Mouse (Mus musculus) layer of hippocampus, adult 8-10 months (tissue): Measurements from ENCODE around the gene Tnfsf11. TPM values are rescaled to one million over a fixed set of nuclear protein-coding genes. Genes with fewer than 3 reads are reported as not detected.

Source experiments
- DNase-seq, 2 experiments: peaks; one replicate each; pipeline ENCODE4 v3.0.0; 2022; ENCODE audit warnings: low spot score in 2 of 2
- total RNA-seq, 4 experiments: library from RNA; stranded (reverse); gene quantifications; 2 replicates each; pipeline ENCODE4 v1.2.4; 2022

Gene Tnfsf11
- under 1 TPM in 1 of 4 experiments, not detected in 3; 0.66 TPM for total RNA-seq

DNA sequence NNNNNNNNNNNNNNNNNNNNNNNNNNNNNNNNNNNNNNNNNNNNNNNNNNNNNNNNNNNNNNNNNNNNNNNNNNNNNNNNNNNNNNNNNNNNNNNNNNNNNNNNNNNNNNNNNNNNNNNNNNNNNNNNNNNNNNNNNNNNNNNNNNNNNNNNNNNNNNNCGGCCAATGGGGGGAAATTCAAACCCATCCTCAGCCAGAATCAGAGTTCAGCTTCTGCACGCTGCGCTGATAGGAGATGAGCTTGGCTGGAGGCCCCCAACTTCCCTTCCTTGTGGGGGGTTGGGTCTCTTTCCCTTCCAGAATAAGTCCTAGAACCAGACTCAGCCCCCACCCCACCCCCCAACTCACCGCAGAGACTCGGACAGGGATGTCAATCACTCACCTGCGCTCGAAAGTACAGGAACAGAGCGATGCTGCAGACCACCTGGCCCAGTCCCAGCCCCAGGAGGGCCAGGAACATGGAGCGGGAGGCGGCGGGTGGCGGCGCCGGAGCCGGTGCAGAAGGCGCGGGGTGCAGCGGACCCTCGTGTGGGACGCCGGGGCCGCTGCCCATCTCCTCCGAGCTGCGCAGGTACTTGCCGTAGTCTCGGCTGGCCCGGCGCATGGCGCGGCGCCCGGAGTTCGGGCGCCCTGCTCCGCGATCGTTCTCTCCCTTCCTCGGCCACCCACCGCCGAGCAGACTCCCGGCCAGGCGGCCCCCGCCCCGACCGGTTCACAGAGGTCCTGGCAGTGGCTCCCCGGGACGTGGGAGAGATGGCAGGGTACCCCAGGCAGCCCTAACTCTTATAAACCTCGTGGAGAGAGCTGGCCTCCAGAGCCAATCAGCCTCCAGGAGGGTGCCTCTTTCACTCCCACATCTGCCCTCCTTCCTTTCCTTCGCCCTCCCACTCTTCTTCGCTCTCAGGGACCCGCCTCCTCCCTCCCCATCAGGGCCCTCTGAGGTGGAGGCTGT, at the start of gene Tnfsf11:
Gene Tnfsf11 (minus strand): TSS at position 758 of the 952 bp plus-strand sequence.
- no peak for DNase-seq

DNA sequence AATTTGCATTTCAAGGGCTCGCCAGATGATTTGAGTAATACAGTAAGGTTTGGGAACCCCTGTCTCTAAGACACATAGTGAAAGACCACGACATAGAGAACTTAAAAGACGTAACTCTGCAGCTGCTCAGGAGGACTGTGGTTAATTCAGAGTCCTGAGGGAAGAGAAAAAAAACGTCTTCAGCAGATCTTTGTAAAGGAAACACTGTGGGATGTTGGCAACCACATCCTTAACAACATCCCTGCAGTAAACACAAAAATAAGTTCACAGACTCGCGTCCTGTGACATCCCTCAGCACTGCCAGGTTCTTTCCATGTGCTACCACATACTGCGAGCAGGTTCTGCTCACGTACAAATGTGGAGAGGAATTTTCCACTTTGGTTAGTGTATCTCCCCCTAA, 48.9 kb upstream of the Tnfsf11 start:
- no peak for DNase-seq

DNA sequence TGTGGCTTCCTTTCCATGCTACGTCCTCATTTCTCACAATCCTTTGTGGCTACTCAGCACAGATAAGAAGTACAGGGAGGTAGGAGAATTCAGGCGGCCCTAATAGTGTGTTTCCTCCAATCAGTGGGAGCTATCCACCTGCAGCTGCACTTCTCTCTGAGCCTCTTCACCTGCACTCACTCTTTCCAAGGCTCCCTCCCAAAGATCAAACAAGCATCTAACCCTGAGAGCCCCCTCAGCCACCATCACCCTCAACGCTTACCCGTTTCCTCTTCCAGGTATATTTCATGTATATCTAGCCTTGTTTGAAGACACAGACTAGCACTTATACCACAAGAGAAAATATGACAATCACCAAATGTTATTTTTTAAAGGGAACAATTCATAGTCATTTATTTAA, 47.5 kb upstream of the Tnfsf11 start:
- DNase-seq: no peak

DNA sequence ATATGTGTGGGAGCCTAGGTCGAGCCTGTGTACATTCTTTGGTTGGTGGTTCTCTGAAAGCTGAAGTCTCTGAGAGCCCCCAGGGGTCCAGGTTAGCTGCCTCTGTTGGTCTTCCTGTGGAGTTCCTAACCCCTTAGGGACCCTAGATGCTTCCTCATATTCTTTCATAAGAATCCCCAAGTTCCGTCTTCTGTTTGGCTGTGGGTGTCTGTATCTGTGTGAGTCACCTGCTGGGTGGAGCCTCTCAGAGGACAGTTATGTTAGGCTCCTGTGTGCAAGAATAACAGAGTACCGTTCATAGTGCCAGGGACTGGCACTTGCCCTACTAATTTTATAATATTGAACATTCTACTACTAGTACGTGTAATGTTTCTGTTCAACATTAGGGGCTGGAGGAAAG, 45.0 kb upstream of the Tnfsf11 start:
- DNase-seq: no peak

DNA sequence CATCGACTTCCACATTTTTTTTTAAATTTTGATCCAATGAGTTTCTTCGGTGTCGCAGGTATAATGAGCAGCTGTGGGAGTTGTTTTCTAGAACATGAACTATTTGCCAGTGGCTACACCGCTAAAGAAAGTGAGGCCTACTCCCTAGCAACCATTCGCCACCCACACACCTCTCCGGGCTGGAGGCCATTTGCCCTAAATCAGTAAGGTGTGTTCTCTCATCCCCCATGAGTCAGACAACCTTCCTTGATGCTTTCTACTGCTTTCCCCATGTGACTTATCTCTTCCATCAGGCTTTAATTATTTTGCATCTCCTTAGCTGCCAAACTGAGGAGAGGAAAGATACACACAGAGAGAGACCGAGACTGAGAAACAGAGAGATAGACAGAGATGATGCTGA, 43.7 kb upstream of the Tnfsf11 start:
- no peak for DNase-seq

DNA sequence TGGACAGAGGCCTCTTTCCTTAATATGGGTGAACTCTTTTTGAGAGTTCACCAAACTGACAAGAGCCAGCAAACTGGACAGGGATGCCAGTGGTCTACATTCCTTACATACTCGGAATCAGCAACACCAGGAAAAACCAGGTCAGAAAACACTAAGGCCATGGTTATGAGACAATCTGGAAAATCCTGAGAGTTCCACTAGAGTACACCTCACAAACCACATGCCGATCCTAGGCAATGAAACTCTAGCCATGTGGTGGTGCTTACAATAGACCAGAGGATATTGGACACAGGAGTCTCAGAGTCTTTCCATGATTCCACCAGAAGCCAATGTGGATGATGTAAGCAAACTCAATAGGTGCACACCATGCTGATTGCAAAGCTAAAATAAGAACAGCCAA, 39.9 kb upstream of the Tnfsf11 start:
- DNase-seq: no peak

DNA sequence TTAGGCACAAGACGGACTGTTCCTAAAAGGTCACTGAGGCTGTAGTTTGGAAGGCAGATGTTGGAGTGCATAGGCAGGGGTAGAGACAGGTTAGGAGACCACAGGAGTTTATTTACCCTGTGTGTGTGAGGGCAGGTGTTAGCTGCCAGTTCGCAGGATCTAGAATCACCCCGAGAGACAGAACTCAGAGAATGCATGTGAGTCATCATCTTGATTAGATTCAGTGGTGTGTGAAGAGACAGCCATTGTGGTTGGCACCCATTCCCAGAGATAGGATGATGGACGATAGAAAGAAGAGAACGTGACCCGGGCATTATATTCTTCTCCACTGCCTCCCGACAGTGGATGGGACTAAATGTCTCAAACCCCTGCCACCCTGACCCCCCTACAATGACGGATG, 35.2 kb upstream of the Tnfsf11 start:
- DNase-seq: no peak

DNA sequence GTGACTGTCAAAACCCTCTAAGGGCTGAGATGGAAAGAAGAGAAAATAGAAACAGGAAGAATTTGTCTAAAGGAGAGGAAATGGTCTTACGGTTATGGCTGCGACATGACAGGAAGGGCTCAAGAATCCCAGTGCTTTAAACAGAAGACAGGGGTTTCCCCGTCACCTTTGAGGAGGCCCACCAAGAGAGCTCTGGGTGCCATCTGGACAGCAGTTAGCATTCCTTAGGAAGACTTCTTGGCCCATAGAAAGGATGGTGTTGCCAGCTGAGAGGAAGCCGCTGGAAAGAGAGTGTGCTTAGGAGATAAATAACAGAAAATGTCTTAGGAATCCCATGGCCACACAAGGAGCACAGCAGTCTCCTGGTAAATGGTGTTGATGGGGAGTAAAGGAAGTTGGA, 34.3 kb upstream of the Tnfsf11 start:
- no peak for DNase-seq

DNA sequence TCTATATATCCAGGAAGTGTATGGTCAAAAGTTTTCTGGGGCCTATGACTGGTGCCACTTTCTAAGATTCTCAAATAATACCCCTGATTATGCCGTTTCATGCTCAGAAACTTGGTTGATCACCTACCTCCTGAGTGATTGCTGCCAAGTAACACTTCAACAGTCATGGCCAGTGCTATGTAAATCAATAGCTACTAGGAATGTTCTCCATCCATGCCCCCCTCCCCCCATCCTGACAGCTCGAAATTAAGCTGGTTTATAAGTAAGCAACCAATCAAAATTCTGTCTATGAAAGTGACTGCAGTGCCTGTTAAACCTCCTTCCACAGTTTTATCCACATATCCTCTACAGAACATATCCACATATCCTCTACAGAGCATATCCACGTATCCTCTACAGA, 25.5 kb upstream of the Tnfsf11 start:
- DNase-seq: no peak

DNA sequence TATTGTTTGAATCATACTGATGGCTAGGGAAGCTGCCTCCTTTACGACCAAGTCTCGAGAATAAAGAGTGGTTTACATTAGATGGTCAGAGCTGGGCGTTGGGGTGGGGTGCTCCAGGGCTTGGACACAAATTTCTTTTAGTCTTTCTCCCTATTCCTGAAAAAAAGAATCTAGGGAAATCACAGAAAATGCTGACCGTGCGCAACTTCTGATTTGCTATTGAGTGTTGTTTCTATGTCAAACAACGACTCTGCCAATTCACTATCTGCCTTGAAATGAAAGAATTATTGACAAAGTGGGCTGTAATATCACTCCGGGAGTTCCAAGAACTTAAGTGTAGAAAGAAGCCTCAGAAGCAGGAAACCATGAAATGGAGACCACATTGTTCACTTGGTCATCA, 23.5 kb upstream of the Tnfsf11 start:
- DNase-seq: no peak

DNA sequence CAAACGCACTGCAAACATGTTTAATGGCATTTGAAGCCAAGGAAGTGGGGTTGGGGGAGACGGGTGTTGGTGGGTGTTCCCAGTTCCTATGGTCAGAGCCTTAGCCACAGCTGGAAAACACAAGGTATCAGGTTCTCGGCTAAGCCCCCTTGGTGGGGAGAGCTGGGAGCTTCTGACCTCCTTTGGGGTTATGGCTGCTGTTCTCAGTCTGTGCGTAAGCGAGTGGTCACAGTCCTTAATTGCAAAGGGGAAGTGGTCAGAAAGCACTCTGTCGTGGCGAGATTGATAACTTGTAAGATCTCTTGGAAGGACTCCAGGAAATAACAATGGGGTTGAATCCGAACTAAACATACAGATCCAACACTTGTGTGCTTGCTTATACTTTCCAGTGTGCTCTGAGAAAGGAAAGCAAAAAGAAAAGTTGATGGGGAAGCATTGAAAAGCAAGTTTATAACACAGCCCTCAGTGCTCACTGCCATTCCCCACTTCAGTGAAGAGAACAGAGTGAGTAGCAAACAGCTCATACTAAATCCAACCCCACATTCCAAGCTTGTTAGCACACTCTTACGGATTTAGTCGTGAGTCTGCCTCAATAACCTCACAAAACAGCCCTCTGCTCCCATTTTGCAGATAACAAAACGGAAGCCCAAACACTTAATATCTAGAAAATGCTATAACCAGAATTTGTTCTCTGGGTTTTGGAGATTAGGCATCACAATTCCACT, 22.9 kb upstream of the Tnfsf11 start:
- no peak for DNase-seq

DNA sequence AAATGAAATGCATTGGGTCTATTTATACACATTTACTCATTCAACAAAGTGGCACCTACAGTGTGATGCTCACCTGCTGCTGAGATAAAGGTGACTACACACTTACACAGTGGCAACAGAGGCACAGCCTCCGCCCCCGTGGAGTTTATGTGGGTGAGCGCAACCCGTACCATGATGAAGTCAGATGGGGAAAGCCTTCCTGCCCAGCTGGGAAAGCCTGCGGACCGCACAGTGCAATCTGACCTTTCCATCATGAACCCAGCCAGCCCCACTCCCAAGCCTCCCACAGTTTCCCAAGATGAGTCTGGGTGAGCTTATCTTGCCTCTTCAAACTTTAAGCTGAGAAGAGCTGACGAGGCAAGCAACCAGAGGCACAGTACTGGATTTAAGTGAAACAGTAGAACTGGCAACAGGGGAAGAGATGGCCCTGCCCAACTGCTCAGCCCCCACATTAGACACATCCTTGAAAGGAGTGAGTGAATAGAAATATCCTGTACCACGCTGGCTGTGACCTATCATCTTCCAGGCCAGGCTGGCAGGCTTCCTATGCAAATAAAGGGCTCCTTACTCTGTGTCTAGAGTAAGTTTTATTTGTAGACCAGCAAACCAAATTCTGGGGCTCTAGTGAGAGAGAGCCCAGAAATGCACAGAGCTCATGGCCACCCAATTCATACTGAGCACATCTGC, 22.1 kb upstream of the Tnfsf11 start:
- DNase-seq: no peak

DNA sequence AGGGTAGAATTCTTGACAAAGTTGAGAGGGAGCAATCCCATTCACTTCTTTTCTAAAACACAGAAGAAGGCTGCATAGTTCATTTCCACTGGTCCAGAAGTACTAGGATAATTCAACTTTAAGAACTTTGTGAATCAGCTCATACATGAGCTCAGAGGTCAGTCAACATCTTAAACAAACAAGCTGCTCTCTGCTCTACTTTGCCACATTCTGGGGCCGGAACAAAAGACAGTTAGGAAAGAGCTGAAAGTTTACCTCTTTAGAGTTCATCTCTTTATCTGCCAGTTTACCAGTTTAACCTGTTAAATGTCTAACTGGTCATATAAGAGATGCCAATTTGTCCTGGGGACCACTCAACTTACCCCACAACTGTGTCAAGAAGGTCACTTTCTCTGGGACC, 15.5 kb upstream of the Tnfsf11 start:
- no peak for DNase-seq

DNA sequence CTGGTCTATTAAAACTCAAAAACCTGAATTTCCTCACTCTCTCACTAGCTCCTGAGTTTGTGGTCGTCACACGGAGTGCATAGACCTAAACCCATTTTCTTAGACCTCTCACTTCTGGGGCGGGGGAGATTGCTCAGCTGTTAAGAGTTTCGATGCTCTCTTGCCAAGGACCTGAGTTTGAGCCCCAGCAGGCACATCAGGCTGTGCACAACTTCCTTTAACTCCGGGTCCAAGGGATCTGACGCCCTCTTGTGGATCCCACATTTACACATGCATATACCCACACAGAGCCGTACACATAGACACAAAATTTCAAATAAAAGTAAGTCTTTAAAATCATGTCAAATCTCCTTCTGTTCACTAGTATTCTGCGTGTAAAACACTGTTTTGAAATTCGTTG, 15.1 kb upstream of the Tnfsf11 start:
- no peak for DNase-seq

DNA sequence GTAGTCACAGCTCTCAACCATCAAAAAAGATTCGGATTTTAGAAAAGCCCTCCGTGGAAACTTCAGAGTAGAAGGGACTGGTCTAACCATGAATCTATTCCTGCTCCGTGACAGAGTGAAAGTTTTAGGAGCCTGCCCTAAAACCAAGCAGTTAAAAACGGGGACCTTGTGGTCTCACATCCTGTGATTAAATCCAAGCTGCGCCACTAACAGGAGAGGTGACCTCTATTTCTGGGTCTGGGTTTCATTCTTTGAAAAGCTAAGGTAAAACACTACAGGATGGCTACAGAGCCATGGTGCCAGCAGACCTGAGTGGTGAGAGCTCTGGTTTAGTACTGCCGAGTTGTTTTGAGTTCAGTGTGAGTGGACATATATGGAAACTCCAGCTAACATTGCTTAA, 12.4 kb upstream of the Tnfsf11 start:
- no peak for DNase-seq

DNA sequence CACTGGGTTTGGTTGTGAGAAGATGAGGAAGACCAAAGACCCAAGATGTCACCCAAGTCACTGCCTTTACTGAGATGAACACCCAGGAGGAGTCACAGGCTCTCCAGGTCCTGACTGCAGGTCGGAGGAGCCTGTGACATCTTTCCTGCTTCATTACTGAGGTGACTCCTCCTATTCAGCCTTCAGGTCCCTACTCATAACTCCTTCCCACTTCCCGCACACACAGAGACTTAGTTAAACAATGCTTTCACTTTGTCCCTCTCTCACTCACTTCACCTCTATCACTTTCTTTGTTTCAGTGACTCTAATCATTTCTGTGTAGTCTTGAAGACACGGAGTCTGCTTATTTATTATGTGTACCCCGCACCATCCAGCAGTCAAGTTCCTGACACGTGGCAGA, 11.7 kb upstream of the Tnfsf11 start:
- DNase-seq: no peak

DNA sequence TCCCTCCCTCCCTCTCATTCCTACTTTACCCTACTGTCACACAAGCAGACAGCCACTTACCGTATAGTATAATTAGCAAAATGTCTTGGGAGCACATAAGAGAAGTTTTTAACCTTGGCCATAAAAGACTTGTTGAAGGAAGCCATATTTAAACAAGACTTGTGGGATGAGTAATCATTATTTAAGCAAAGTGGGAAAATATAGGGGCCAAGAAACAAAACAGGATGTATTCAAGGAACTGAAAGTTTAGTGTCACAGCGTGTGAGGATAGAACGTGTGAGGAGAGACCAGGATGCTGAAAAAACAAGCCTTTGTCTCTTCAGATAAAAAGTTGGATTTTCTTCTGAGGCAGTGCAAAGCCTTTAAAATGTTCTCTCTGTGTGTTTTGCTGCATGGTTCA, 11.2 kb upstream of the Tnfsf11 start:
- DNase-seq: no peak

DNA sequence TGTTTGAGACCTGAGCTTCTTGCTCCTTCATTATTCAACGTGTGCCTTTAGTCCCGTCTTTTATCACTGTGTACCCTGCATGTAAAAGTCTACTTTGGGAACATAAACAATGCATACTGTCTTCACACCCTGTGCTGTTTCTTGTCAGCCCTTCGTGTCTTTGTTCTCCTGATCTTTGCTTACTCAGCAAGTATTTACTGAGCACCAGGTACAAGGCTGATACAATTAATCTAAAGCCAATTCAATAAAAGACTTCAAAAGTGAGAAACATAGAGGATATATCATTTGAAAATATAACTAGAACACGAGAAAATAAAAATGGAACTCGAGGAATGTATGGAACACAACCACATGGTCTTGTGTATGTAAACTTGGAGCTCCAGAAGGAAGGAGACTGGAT, 9.8 kb upstream of the Tnfsf11 start:
- DNase-seq: no peak

DNA sequence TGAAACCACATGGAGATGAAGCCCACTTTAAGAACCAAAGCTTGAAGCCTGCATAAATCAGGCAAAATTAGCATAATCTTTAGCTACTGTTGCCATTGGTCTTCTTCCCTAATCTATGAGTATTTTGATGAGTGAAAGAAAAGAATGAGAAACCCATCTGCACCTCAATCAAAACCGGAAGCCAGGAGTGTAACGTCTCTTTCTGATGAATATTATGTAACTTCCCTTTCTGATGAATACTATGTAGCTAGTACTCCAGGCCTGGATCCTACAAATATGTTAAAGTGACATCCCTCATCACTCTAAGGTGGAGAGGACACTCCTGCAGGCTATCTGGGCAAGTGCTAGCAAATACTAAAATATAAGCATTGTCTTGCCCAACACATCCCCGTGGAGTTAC, 6.9 kb downstream of the Tnfsf11 start:
- DNase-seq: no peak

DNA sequence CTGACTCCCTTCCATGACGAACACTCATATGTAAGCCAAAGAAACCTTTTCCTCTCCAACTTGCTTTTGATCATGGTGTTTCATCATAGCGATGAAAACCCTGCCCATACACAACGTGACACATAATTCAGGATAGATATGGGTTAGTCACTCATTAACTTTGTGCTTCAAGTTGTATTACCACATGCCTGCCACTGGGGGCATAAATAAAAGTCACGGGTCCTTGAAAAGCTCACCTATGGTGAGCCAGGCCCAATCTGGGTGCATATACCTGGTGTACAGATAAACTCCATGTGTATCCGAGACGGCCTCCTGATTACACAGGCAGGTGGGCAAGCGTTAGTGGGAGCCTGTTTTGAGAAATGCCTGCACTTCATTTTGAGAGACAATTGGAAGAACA, 15.2 kb downstream of the Tnfsf11 start:
- DNase-seq: no peak

DNA sequence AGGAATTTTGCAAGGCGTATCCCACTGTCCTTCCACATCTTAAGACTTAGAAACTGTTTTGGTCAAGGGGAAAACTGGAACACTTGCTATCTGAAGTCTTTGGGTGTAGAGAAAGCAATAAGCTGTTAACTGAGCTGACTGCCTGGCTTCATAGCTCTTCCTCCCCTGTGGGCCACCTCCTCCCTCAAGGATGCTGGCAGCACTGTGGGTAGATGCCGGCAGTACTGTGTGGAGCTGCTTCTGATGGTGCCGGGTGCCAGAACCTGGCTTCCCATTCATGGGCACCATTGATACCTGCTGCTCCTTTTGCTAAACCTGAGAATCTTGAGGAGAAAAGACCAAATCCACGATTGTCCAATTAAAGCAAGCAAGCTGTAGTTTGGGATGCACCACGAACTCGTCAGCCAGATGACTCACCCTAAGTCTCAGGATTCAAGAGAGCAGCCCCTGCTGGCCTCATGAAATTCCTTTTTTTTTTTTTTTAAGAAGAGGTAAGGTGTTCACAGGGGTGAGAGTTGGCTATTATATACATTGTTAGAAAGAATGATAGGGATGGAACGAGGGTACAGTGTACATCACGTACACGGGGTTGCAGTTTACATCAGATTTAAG, 17.8 kb downstream of the Tnfsf11 start:
- peak in 1 of 2 experiments; percentile 13 for DNase-seq

DNA sequence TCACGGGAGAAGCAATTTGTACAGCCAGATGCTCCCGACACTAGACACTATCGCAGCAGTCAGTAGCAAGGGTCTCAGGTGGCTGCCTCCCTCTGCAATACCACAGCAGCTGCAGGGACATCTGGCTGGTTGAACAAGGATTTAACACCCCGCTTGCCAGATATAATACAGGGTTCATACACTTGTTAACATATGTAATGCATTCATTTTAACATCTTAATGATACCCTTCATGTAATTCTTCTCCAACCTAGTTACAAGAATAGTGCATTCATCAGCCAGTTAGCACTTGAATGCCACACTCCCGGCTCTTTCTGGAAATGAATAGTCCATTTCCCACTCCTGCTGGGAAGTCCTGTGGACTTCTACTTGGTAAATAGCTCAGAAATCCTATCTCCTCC, 18.9 kb downstream of the Tnfsf11 start:
- DNase-seq: no peak
